Mouse (Mus musculus) kidney, postnatal 0 days (tissue): ENCODE measurements around the gene Dnase2a. TPM values are rescaled to one million over a fixed set of nuclear protein-coding genes. Genes with fewer than 3 reads are reported as not detected.

Experiments used
- ATAC-seq: fragments of 200-750 bp; cut with Nextera tagmentation; replicated peaks from 2 replicates; pipeline ENCODE4 v1.8.0; 2017; ENCODE audit warnings: low read depth, moderate number of reproducible peaks, moderate TSS enrichment, moderate library complexity; ENCODE audit not compliant: low FRiP score
- DNase-seq: peaks from one replicate; pipeline ENCODE4 v3.0.0-alpha.2; 2016; ENCODE audit warnings: low spot score
- H3K27ac ChIP-seq: fragments of 300-500 bp; sonication (generic); 2 replicates; pipeline ENCODE4 v1.5.1; 2014; ENCODE audit warnings: mild to moderate bottlenecking
- H3K27me3 ChIP-seq: fragments of 300-500 bp; sonication (generic); 2 replicates; pipeline ENCODE4 v1.6.1; 2014; ENCODE audit warnings: low read length, mixed read lengths; ENCODE audit not compliant: insufficient read depth
- H3K36me3 ChIP-seq: fragments of 300-500 bp; sonication (generic); 2 replicates; pipeline ENCODE4 v1.6.1; 2014; ENCODE audit warnings: low read length, mixed read lengths; ENCODE audit not compliant: insufficient read depth
- H3K4me1 ChIP-seq: fragments of 300-500 bp; sonication (generic); replicated peaks from 2 replicates; pipeline ENCODE4 v1.6.1; 2014; ENCODE audit warnings: antibody characterized with exemption, low read length, mixed read lengths; ENCODE audit not compliant: insufficient read depth
- H3K4me2 ChIP-seq: fragments of 300-500 bp; sonication (generic); 2 replicates; pipeline ENCODE4 v1.6.1; 2014; ENCODE audit warnings: mild to moderate bottlenecking, low read length, moderate library complexity, mixed read lengths
- H3K4me3 ChIP-seq: fragments of 300-500 bp; sonication (generic); replicated peaks from 2 replicates; pipeline ENCODE4 v1.5.1; 2014; ENCODE audit warnings: low read depth, low read length
- H3K9ac ChIP-seq: fragments of 300-500 bp; sonication (generic); 2 replicates; pipeline ENCODE4 v1.6.1; 2014; ENCODE audit warnings: low read depth, low read length
- H3K9me3 ChIP-seq: fragments of 300-500 bp; sonication (generic); replicated peaks from 2 replicates; pipeline ENCODE4 v1.6.1; 2016; ENCODE audit warnings: low read length, inconsistent platforms, mixed read lengths
- CTCF ChIP-seq: IDR thresholded peaks from 2 replicates; pipeline ENCODE4 v1.5.1; 2016; ENCODE audit warnings: antibody characterized with exemption, low read depth, mild to moderate bottlenecking, moderate library complexity
- WGBS: fragments of 180-500 bp; shearing (Covaris S2); extraction: QIAGEN DNeasy Blood & Tissue Kit; methylation state at CpG from one replicate; pipeline ENCODE4 v1.1.7; 2014; 5-methylcytosine and 5-hydroxymethylcytosine counted together
- polyA plus RNA-seq: library from polyadenylated mRNA; unstranded; fragments of >200 nt; fragmentation: Nextera tagmentation; extraction: Ambion mirVana; gene quantifications from 2 replicates; pipeline ENCODE4 v1.2.1, GENCODE M21; 2015

Gene Dnase2a
- polyA plus RNA-seq, 1 experiment from 2014 or later, result 13.2 TPM

GRCm38 (mm10) chr8:84928456-84929306, 20.3 kb downstream of the Dnase2a start:
- no peaks in the 10 kb centered on the region for H3K9me3 ChIP-seq

GRCm38 (mm10) chr8:84930582-84930981, 22.2 kb downstream of the Dnase2a start:
- TF ChIP-seq CTCF, result no peak
- Histone ChIP-seq H3K9me3 (no peaks in the 10 kb centered on the region), H3K4me1 (0 out of 2 replicates have a peak, but pooled peaks cover 4% of the 10 kb centered on the region), H3K9ac (no peak overlapping the region), H3K36me3 (no peaks in the 10 kb centered on the region), H3K4me2 (no peak overlapping the region), H3K4me3 (no peak overlapping the region), H3K27me3 (peaks cover 32% of the 10 kb centered on the region), H3K27ac (no peak overlapping the region)
- WGBS, result 83% methylated on average over 13 of the region's 13 CpGs
- ATAC-seq, result no peak
- no peak for DNase-seq

More at GRCm38 (mm10) chr8:84928456-84929306, 20.3 kb downstream of the Dnase2a start:
- H3K4me2 ChIP-seq, result peak overlapping the region; percentile 64
- 0 out of 2 replicates have a peak, but pooled peaks cover 4% of the 10 kb centered on the region for H3K4me1 ChIP-seq
- peak; percentile 73 for TF ChIP-seq CTCF
- H3K27me3 ChIP-seq, result peaks cover 15% of the 10 kb centered on the region
- H3K36me3 ChIP-seq, result no peaks in the 10 kb centered on the region
- 1% methylated on average over 52 of the region's 52 CpGs for WGBS
- peak; percentile 71 for DNase-seq
- no peak overlapping the region for H3K9ac ChIP-seq
- H3K4me3 ChIP-seq, result peak overlapping the region; percentile 22
- no peak overlapping the region for H3K27ac ChIP-seq
- peak; percentile 59; the same call in 1 of the 2 replicates for ATAC-seq

GRCm38 (mm10) chr8:84933767-84934559, 25.6 kb downstream of the Dnase2a start:
- H3K27me3 ChIP-seq, result peaks cover 56% of the 10 kb centered on the region
- H3K4me2 ChIP-seq, result no peak overlapping the region
- no peaks in the 10 kb centered on the region for H3K9me3 ChIP-seq
- H3K4me1 ChIP-seq, result peaks cover 7% of the 10 kb centered on the region; the same call in 1 of the 2 replicates
- DNase-seq (no peak), ATAC-seq (no peak)
- no peaks in the 10 kb centered on the region for H3K36me3 ChIP-seq
- H3K4me3 ChIP-seq, result no peak overlapping the region
- no peak for TF ChIP-seq CTCF
- no peak overlapping the region for H3K9ac ChIP-seq
- H3K27ac ChIP-seq, result no peak overlapping the region
- 72% methylated on average over 16 of the region's 16 CpGs for WGBS

DNA sequence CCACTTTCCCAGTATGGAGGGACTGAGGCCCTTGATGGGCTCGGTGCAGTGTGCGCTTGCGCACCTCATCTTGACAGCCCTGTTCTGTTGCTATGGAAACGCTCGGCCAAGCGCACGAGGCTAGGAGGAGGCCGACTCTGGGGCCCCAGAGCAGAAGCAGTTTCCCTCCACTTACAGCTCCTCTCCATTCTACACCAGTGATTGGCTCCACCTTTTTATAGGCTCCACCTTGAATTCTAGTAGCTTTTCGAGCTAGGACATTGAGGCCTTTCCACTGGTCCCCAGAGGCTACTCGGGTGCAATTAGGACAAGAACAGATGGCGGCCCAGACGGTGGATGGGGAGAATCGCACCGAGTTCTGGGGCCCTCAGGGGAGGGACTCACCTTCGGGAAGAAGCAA, 26.5 kb downstream of the Dnase2a start:
- Histone ChIP-seq H3K9me3 (no peaks in the 10 kb centered on the region), H3K27me3 (peaks cover 52% of the 10 kb centered on the region), H3K4me2 (peak overlapping the region; percentile 1; the same call in 1 of the 2 replicates), H3K36me3 (no peaks in the 10 kb centered on the region), H3K4me3 (no peak overlapping the region), H3K4me1 (peaks cover 5% of the 10 kb centered on the region; the same call in 1 of the 2 replicates), H3K9ac (no peak overlapping the region), H3K27ac (no peak overlapping the region)
- ATAC-seq (peak; percentile 52; the same call in 1 of the 2 replicates), DNase-seq (peak; percentile 54)
- no peak for TF ChIP-seq CTCF
- WGBS, result under 1% methylated on average over 15 of the region's 15 CpGs

DNA sequence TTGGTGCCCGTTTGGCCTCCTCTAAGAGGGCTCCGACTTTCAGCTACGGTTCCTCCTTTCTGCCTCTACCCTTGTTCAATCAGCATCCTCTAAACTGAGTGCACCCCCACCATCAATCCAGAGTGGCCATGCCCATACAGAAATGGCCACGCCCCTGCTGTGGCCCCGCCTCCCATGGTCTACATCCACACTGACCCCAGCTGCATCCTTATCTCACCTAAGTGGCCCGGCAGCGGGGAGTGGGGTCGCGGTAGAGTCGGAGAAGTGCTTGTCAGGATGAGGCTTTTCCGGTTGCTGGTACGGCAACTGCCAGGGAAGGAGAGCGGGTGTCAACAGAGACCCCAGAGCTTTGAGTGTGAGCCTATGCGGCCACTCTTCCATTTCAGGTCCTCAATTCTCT, 27.1 kb downstream of the Dnase2a start:
- DNase-seq, result no peak
- WGBS, result 6% methylated on average over 14 of the region's 14 CpGs
- peaks cover 5% of the 10 kb centered on the region; the same call in 1 of the 2 replicates for H3K4me1 ChIP-seq
- TF ChIP-seq CTCF, result no peak
- H3K9me3 ChIP-seq, result no peaks in the 10 kb centered on the region
- ATAC-seq, result no peak; the same call in 1 of the 2 replicates
- no peaks in the 10 kb centered on the region for H3K36me3 ChIP-seq
- H3K27me3 ChIP-seq, result peaks cover 46% of the 10 kb centered on the region
- no peak overlapping the region for H3K4me2 ChIP-seq
- H3K4me3 ChIP-seq, result no peak overlapping the region
- H3K9ac ChIP-seq, result no peak overlapping the region
- no peak overlapping the region for H3K27ac ChIP-seq
